Mouse (Mus musculus) heart, embryonic 14.5 days (tissue): ENCODE results near the gene Apoc3. TPM values are rescaled to one million over a fixed set of nuclear protein-coding genes. Genes with fewer than 3 reads are reported as not detected.

ENCODE experiments used
- ATAC-seq: fragments of 200-750 bp; cut with Nextera tagmentation; 2 replicates; pipeline ENCODE4 v1.8.0; 2017; ENCODE audit warnings: low read depth, moderate TSS enrichment; ENCODE audit not compliant: insufficient number of reproducible peaks, insufficient read depth, low FRiP score
- H3K27ac ChIP-seq, 2 experiments: fragments of 200-500 bp in 1 of 2; fragments of 300-500 bp in 1 of 2; sonication (generic) in 1 of 2; replicated peaks in 1 of 2; 2 replicates each; pipeline ENCODE4 v1.5.1; 2012 to 2014; ENCODE audit warnings: low read depth in 2 of 2, low read length in 2 of 2, control low read depth in 1 of 2, mild to moderate bottlenecking in 1 of 2, mixed read lengths in 1 of 2; ENCODE audit not compliant: control insufficient read depth in 1 of 2, insufficient read depth in 1 of 2
- H3K27me3 ChIP-seq: fragments of 300-500 bp; sonication (generic); 2 replicates; pipeline ENCODE4 v1.6.1; 2014; ENCODE audit warnings: mild to moderate bottlenecking, low read length, control low read depth; ENCODE audit not compliant: control insufficient read depth, insufficient read depth
- H3K36me3 ChIP-seq: fragments of 300-500 bp; sonication (generic); 2 replicates; pipeline ENCODE4 v1.6.1; 2014; ENCODE audit warnings: mild to moderate bottlenecking, control low read depth, low read length, mixed read lengths; ENCODE audit not compliant: control insufficient read depth, insufficient read depth
- H3K4me1 ChIP-seq, 2 experiments: fragments of 200-500 bp in 1 of 2; fragments of 300-500 bp in 1 of 2; sonication (generic) in 1 of 2; 2 replicates each; pipeline ENCODE4 v1.6.1; 2012 to 2014; ENCODE audit warnings: low read length in 2 of 2, control low read depth in 1 of 2, mixed read lengths in 1 of 2; ENCODE audit not compliant: control insufficient read depth in 2 of 2, insufficient read depth in 2 of 2
- H3K4me2 ChIP-seq: fragments of 300-500 bp; sonication (generic); 2 replicates; pipeline ENCODE4 v1.6.1; 2014; ENCODE audit warnings: mild to moderate bottlenecking, low read length
- H3K4me3 ChIP-seq, 2 experiments: fragments of 200-500 bp in 1 of 2; fragments of 300-500 bp in 1 of 2; sonication (generic) in 1 of 2; 2 replicates each; pipeline ENCODE4 v1.5.1; 2012 to 2014; ENCODE audit warnings: low read length in 2 of 2, mild to moderate bottlenecking in 2 of 2, control low read depth in 1 of 2, low read depth in 1 of 2, moderate library complexity in 1 of 2; ENCODE audit not compliant: control insufficient read depth in 1 of 2, insufficient read depth in 1 of 2
- H3K9ac ChIP-seq: fragments of 300-500 bp; sonication (generic); 2 replicates; pipeline ENCODE4 v1.6.1; 2014; ENCODE audit warnings: mild to moderate bottlenecking, low read length
- H3K9me3 ChIP-seq: fragments of 300-500 bp; sonication (generic); 2 replicates; pipeline ENCODE4 v1.6.1; 2016; ENCODE audit warnings: low read length, control low read depth; ENCODE audit not compliant: control insufficient read depth
- WGBS: fragments of 180-500 bp; shearing (Covaris S2); extraction: QIAGEN DNeasy Blood & Tissue Kit; methylation state at CpG from one replicate; pipeline ENCODE4 v1.1.7; 2014; 5-methylcytosine and 5-hydroxymethylcytosine counted together
- polyA plus RNA-seq: library from polyadenylated mRNA; unstranded; fragments of >200 nt; fragmentation: Nextera tagmentation; extraction: Ambion mirVana; gene quantifications from 2 replicates; pipeline ENCODE4 v1.2.1, GENCODE M21; 2014

Gene Apoc3
- polyA plus RNA-seq, 1 experiment from 2014 or later: not detected

DNA sequence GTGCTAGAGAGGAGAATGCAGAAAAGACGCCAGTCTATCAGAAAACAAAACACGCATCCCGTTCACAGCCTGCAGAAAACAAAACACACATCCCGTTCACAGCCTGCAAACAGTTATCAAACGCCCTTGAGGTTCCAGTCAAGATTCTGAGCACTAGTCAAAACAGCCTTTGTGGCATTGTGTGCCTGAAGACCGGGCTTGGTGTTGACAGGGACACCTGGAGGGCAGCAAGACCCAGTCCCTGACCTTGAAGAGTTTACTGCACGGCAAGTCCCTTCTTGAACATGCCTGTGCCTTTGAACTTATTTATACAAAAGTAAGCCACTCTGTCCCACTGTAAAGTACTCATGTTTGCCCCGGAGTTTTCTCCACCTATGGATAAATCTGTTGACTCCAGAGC, 8.1 kb upstream of the Apoc3 start:
- no peak for ATAC-seq
- no peaks in the 10 kb centered on the region for H3K9me3 ChIP-seq
- 24% methylated on average over 8 of the region's 8 CpGs for WGBS
- no peak overlapping the region for H3K4me3 ChIP-seq
- H3K27me3 ChIP-seq: no peaks in the 10 kb centered on the region
- H3K4me2 ChIP-seq: no peak overlapping the region; the same call in 1 of the 2 replicates
- peaks cover 6 to 11% of the 10 kb centered on the region in 2 experiments; a peak in 3 of 4 replicates for H3K4me1 ChIP-seq
- no peak overlapping the region for H3K27ac ChIP-seq
- H3K36me3 ChIP-seq: no peaks in the 10 kb centered on the region
- 0 out of 2 replicates have a peak overlapping the region, but pooled peaks have one; percentile 6 for H3K9ac ChIP-seq

DNA sequence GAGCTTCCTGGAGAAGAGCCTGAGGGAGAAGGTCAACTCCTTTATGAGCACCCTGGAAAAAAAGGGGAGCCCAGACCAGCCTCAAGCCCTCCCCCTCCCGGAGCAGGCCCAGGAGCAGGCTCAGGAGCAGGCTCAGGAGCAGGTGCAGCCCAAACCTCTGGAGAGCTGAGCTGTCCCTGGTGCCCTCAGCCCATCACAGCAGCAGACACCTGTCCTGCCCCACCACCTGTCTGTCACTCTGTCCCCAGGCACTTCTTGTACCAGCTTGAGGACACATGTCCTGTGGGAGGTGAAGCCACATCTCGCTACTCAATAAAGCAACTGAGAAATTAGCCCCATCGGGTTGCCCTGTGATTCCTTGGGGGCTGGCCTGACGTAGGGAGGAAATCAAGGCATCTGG, 7.7 kb upstream of the Apoc3 start:
- 0 out of 2 replicates have a peak overlapping the region, but pooled peaks have one; percentile 6 for H3K9ac ChIP-seq
- peaks cover 6 to 11% of the 10 kb centered on the region in 2 experiments; a peak in 3 of 4 replicates for H3K4me1 ChIP-seq
- no peak for ATAC-seq
- no peak overlapping the region for H3K4me3 ChIP-seq
- 64% methylated on average over 4 of the region's 4 CpGs for WGBS
- H3K36me3 ChIP-seq: no peaks in the 10 kb centered on the region
- no peaks in the 10 kb centered on the region for H3K27me3 ChIP-seq
- no peak overlapping the region for H3K27ac ChIP-seq
- H3K4me2 ChIP-seq: no peak overlapping the region; the same call in 1 of the 2 replicates
- no peaks in the 10 kb centered on the region for H3K9me3 ChIP-seq

DNA sequence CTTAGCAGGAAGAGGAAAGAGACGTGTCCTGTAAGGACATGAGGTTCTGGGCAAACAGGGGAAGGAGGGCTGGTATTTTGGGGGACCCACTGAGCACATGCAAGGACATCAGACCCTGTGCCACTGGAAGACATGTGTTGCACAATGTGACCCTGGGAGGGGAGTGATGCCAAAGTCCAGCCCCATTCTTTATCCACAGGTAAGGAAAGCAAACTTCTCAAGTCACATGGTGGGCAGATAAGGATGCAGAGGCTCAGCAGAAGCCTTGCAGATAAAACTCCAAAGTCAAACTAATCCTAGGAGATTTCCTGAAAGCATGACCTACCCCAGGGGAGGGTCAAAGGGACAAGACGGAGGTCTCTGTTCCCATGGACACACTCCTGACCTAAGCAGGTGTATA, 6.4 kb upstream of the Apoc3 start:
- no peak for ATAC-seq
- Histone ChIP-seq H3K9me3 (no peaks in the 10 kb centered on the region), H3K36me3 (no peaks in the 10 kb centered on the region), H3K4me2 (no peak overlapping the region), H3K4me3 (no peak overlapping the region), H3K27me3 (no peaks in the 10 kb centered on the region), H3K27ac (no peak overlapping the region), H3K4me1 (peaks cover 6 to 11% of the 10 kb centered on the region in 2 experiments; a peak in 3 of 4 replicates), H3K9ac (no peak overlapping the region)
- WGBS: 71% methylated on average over 2 of the region's 2 CpGs

DNA sequence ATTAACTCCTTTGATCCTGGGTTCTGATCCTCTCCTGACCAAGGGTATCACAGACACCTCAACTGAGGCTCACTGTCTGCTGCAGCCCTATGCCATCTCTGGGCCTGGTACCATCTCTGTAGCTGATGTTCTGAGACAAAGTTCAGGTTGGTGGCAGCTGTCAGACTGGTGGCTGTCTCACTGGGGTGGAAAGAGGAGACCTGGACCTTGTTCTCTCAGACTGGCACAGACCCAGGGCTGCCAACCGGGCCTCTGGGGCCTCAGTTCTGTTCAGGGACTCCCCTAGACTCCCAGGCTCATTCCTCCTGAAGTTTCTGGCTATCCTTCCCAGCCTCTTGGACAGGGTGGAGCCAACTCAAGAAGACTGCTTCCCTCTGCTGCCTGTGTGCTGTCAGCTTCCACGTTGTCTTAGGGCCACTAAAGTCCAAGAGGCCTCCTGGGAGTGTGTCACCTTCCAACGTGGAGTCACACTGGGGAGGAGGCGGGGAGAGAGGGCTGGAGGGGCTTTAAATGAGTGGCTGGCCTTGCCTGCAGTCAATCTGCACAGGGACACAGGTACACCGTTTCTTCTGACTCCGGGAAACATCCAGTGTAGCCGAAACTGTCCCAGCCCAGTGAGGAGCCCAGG, 5.2 kb upstream of the Apoc3 start, which contains the start of gene Apoa4:
TSS of gene Apoa4 (plus strand) at position 171 of the 628 bp plus-strand sequence.
- Histone ChIP-seq H3K4me1 (peaks cover 6 to 11% of the 10 kb centered on the region in 2 experiments; a peak in 3 of 4 replicates), H3K27ac (no peak within 1 kb of the TSS), H3K4me3 (no peak within 1 kb of the TSS), H3K36me3 (no peaks in the 10 kb centered on the region), H3K9ac (no peak within 1 kb of the TSS), H3K4me2 (no peak within 1 kb of the TSS), H3K27me3 (no peaks in the 10 kb centered on the region), H3K9me3 (no peaks in the 10 kb centered on the region)
- WGBS: 61% methylated on average over 7 of the region's 7 CpGs
- no peak for ATAC-seq

DNA sequence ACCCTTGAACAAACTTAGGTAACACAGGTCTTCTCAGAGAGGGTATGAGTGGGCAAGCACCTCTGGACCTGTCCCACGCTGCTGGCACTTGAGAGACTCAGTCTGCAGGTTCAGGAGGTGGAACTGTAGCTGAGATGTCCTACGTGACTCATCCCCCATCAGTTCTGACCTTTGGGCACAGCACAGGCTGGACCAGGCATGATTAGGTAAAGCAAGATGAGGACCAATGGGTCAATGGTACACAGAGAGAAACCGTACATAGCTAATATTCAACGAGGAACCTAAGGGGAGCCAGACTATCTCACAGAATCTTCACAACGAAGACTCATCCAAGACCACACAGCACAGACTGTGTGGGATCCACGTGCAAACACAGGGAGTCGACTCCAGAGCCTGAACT, 3.4 kb upstream of the Apoc3 start:
- WGBS: 79% methylated on average over 7 of the region's 7 CpGs
- Histone ChIP-seq H3K27ac (no peak overlapping the region), H3K9me3 (no peaks in the 10 kb centered on the region), H3K9ac (no peak overlapping the region), H3K4me2 (no peak overlapping the region), H3K4me1 (peaks cover 6 to 10% of the 10 kb centered on the region in 2 experiments; a peak in 3 of 4 replicates), H3K4me3 (no peak overlapping the region), H3K27me3 (no peaks in the 10 kb centered on the region), H3K36me3 (no peaks in the 10 kb centered on the region)
- no peak for ATAC-seq

DNA sequence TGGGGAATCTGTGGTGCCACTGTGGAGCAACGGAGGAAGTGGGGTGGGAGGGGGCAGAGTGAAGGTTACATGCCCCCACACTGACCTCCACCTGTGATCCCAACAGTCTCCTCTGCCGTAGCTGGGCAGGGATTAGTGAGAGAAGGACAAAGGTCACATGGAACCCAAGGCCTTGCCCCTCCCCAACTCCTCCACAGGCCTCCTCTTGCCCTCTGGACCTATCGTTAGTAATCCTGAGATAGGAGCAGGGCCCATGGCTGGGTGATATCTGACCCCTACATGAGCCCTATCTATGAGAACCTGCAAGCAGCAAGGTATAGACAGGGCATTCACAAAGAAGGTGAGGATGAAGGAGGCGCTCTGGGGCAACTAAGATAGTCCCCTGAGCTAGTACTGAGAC, 213 bp upstream of the Apoc3 start:
- H3K27ac ChIP-seq: no peak overlapping the region
- H3K9ac ChIP-seq: no peak overlapping the region
- no peak overlapping the region for H3K4me2 ChIP-seq
- H3K36me3 ChIP-seq: no peaks in the 10 kb centered on the region
- H3K4me3 ChIP-seq: no peak overlapping the region
- H3K9me3 ChIP-seq: no peaks in the 10 kb centered on the region
- H3K27me3 ChIP-seq: peaks cover 5% of the 10 kb centered on the region
- H3K4me1 ChIP-seq: peaks cover 0 to under 1% of the 10 kb centered on the region in 2 experiments; a peak in 1 of 4 replicates
- WGBS: 57% methylated on average over 4 of the region's 4 CpGs
- no peak for ATAC-seq

DNA sequence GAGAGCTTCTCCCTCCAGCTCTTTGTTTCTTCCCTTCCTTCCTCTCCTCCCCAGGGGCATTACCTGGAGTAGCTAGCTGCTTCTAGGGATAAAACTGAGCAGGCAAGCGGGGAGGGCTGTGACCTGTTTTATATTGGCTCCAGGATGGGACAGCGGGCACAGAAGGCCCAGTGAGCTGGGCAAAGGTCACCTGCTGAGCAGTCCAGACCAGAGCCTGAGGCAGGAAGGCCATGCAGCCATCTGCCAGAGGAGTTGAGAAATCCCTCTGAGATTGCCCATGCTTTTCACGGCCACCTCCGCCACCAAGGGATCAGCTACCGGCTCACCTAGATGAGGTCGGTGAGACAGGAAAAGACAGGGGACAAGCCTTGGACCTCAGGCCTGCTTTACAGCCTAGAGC, 240 bp downstream of the Apoc3 start:
- no peak overlapping the region for H3K9ac ChIP-seq
- H3K4me1 ChIP-seq: peaks cover 4 to 5% of the 10 kb centered on the region in 2 experiments; a peak in 3 of 4 replicates
- H3K4me2 ChIP-seq: no peak overlapping the region
- peaks cover 6% of the 10 kb centered on the region for H3K27me3 ChIP-seq
- H3K4me3 ChIP-seq: no peak overlapping the region
- H3K9me3 ChIP-seq: no peaks in the 10 kb centered on the region
- no peaks in the 10 kb centered on the region for H3K36me3 ChIP-seq
- 83% methylated on average over 6 of the region's 6 CpGs for WGBS
- no peak overlapping the region for H3K27ac ChIP-seq
- no peak for ATAC-seq
